Mouse (Mus musculus) hindbrain, embryonic 16.5 days (tissue): ENCODE data around the gene Slc22a12. TPM values are rescaled to one million over a fixed set of nuclear protein-coding genes. Genes with fewer than 3 reads are reported as not detected.
A peak's percentile ranks its signal among the peaks of the same experiment; 100 is the strongest.

ENCODE experiments used
- ATAC-seq: fragments of 200-750 bp; cut with Nextera tagmentation; 2 replicates; pipeline ENCODE4 v1.8.0; 2017; ENCODE audit warnings: moderate TSS enrichment, moderate library complexity
- H3K27ac ChIP-seq: fragments of 300-500 bp; sonication (generic); 2 replicates; pipeline ENCODE4 v1.5.1; 2014; ENCODE audit warnings: low read depth, mild to moderate bottlenecking, control low read depth, low read length, moderate library complexity
- H3K27me3 ChIP-seq: fragments of 300-500 bp; sonication (generic); replicated peaks from 2 replicates; pipeline ENCODE4 v1.6.1; 2014; ENCODE audit warnings: low read length; ENCODE audit not compliant: control insufficient read depth, insufficient read depth
- H3K36me3 ChIP-seq: fragments of 300-500 bp; sonication (generic); 2 replicates; pipeline ENCODE4 v1.6.1; 2014; ENCODE audit warnings: mild to moderate bottlenecking, low read length, moderate library complexity, mixed read lengths; ENCODE audit not compliant: control insufficient read depth, insufficient read depth
- H3K4me1 ChIP-seq: fragments of 300-500 bp; sonication (generic); 2 replicates; pipeline ENCODE4 v1.6.1; 2014; ENCODE audit warnings: low read depth, low read length; ENCODE audit not compliant: control insufficient read depth, insufficient read depth
- H3K4me2 ChIP-seq: fragments of 300-500 bp; sonication (generic); 2 replicates; pipeline ENCODE4 v1.6.1; 2014; ENCODE audit warnings: mild to moderate bottlenecking, low read length, control low read depth, moderate library complexity
- H3K4me3 ChIP-seq: fragments of 300-500 bp; sonication (generic); 2 replicates; pipeline ENCODE4 v1.5.1; 2014; ENCODE audit warnings: mild to moderate bottlenecking, low read length, control low read depth, moderate library complexity
- H3K9ac ChIP-seq: fragments of 300-500 bp; sonication (generic); 2 replicates; pipeline ENCODE4 v1.6.1; 2014; ENCODE audit warnings: low read depth, mild to moderate bottlenecking, control low read depth, low read length, moderate library complexity
- H3K9me3 ChIP-seq: fragments of 300-500 bp; sonication (generic); 2 replicates; pipeline ENCODE4 v1.6.1; 2014; ENCODE audit warnings: mild to moderate bottlenecking, low read length, moderate library complexity; ENCODE audit not compliant: control insufficient read depth
- WGBS: fragments of 180-500 bp; shearing (Covaris S2); extraction: QIAGEN DNeasy Blood & Tissue Kit; methylation state at CpG from one replicate; pipeline ENCODE4 v1.1.7; 2014; 5-methylcytosine and 5-hydroxymethylcytosine counted together
- polyA plus RNA-seq: library from polyadenylated mRNA; unstranded; fragments of >200 nt; fragmentation: Nextera tagmentation; extraction: Ambion mirVana; gene quantifications from 2 replicates; pipeline ENCODE4 v1.2.1, GENCODE M21; 2015

Slc22a12 gene
- 0.14 TPM in 1 of 2 replicates, not detected in the other for polyA plus RNA-seq

GRCm38 (mm10) chr19:6542367-6543034, at the start of gene Slc22a12:
TSS of gene Slc22a12 (minus strand) at chr19:6543032.
- Histone ChIP-seq H3K36me3 (no peaks in the 10 kb centered on the region), H3K4me3 (no peak within 1 kb of the TSS), H3K27ac (peak within 1 kb of the TSS; percentile 15; the same call in 1 of the 2 replicates), H3K9me3 (no peaks in the 10 kb centered on the region), H3K4me1 (no peaks in the 10 kb centered on the region), H3K9ac (no peak within 1 kb of the TSS), H3K27me3 (no peaks in the 10 kb centered on the region), H3K4me2 (no peak within 1 kb of the TSS)
- WGBS: 85% methylated on average over 16 of the region's 16 CpGs
- peak; percentile 67 for ATAC-seq

GRCm38 (mm10) chr19:6572001-6572400, 29.2 kb upstream of the Slc22a12 start:
- Histone ChIP-seq H3K27ac (no peak overlapping the region), H3K4me1 (peaks cover 3% of the 10 kb centered on the region), H3K9me3 (no peaks in the 10 kb centered on the region), H3K9ac (no peak overlapping the region), H3K4me3 (no peak overlapping the region), H3K36me3 (no peaks in the 10 kb centered on the region), H3K27me3 (no peaks in the 10 kb centered on the region), H3K4me2 (no peak overlapping the region)
- WGBS: 34% methylated on average over 4 of the region's 4 CpGs
- no peak for ATAC-seq

- Histone ChIP-seq H3K4me1 (no peaks in the 10 kb centered on the region), H3K9me3 (no peaks in the 10 kb centered on the region), H3K4me3 (no peak overlapping the region), H3K36me3 (no peaks in the 10 kb centered on the region), H3K27me3 (no peaks in the 10 kb centered on the region), H3K4me2 (no peak overlapping the region), H3K27ac (no peak overlapping the region), H3K9ac (no peak overlapping the region)
- ATAC-seq: no peak
- WGBS: 84% methylated on average over 5 of the region's 5 CpGs
Observed at GRCm38 (mm10) chr19:6571476-6571875, 28.6 kb upstream of the Slc22a12 start.

GRCm38 (mm10) chr19:6569561-6569960, 26.7 kb upstream of the Slc22a12 start:
- no peak for ATAC-seq
- no peak overlapping the region for H3K4me3 ChIP-seq
- no peaks in the 10 kb centered on the region for H3K27me3 ChIP-seq
- no peak overlapping the region for H3K4me2 ChIP-seq
- H3K9me3 ChIP-seq: no peaks in the 10 kb centered on the region
- WGBS: 22% methylated on average over 5 of the region's 5 CpGs
- H3K36me3 ChIP-seq: no peaks in the 10 kb centered on the region
- H3K27ac ChIP-seq: no peak overlapping the region
- H3K4me1 ChIP-seq: no peaks in the 10 kb centered on the region
- H3K9ac ChIP-seq: no peak overlapping the region

GRCm38 (mm10) chr19:6569021-6569420, 26.2 kb upstream of the Slc22a12 start:
- no peak overlapping the region for H3K4me3 ChIP-seq
- H3K4me2 ChIP-seq: no peak overlapping the region
- no peak overlapping the region for H3K9ac ChIP-seq
- no peaks in the 10 kb centered on the region for H3K27me3 ChIP-seq
- 71% methylated on average over 5 of the region's 5 CpGs for WGBS
- no peak for ATAC-seq
- H3K4me1 ChIP-seq: no peaks in the 10 kb centered on the region
- no peaks in the 10 kb centered on the region for H3K36me3 ChIP-seq
- H3K27ac ChIP-seq: no peak overlapping the region
- no peaks in the 10 kb centered on the region for H3K9me3 ChIP-seq

- ATAC-seq: peak; percentile 50; the same call in 1 of the 2 replicates
- no peaks in the 10 kb centered on the region for H3K4me1 ChIP-seq
- no peaks in the 10 kb centered on the region for H3K36me3 ChIP-seq
- no peak overlapping the region for H3K9ac ChIP-seq
- H3K9me3 ChIP-seq: no peaks in the 10 kb centered on the region
- no peak overlapping the region for H3K27ac ChIP-seq
- 59% methylated on average over 2 of the region's 2 CpGs for WGBS
- H3K4me3 ChIP-seq: no peak overlapping the region
- H3K4me2 ChIP-seq: no peak overlapping the region
- no peaks in the 10 kb centered on the region for H3K27me3 ChIP-seq
Observed at GRCm38 (mm10) chr19:6566450-6566849, 23.6 kb upstream of the Slc22a12 start.

GRCm38 (mm10) chr19:6565136-6565535, 22.3 kb upstream of the Slc22a12 start:
- no peaks in the 10 kb centered on the region for H3K27me3 ChIP-seq
- H3K27ac ChIP-seq: no peak overlapping the region
- 88% methylated on average over 6 of the region's 6 CpGs for WGBS
- no peak overlapping the region for H3K4me3 ChIP-seq
- H3K4me1 ChIP-seq: no peaks in the 10 kb centered on the region
- H3K4me2 ChIP-seq: no peak overlapping the region
- H3K9ac ChIP-seq: no peak overlapping the region
- no peaks in the 10 kb centered on the region for H3K36me3 ChIP-seq
- no peaks in the 10 kb centered on the region for H3K9me3 ChIP-seq
- no peak for ATAC-seq

- no peak overlapping the region for H3K4me2 ChIP-seq
- no peak for ATAC-seq
- H3K4me1 ChIP-seq: no peaks in the 10 kb centered on the region
- no peak overlapping the region for H3K4me3 ChIP-seq
- 69% methylated on average over 7 of the region's 7 CpGs for WGBS
- H3K9ac ChIP-seq: no peak overlapping the region
- no peaks in the 10 kb centered on the region for H3K9me3 ChIP-seq
- no peak overlapping the region for H3K27ac ChIP-seq
- no peaks in the 10 kb centered on the region for H3K27me3 ChIP-seq
- no peaks in the 10 kb centered on the region for H3K36me3 ChIP-seq
Observed at GRCm38 (mm10) chr19:6560246-6560815, 17.5 kb upstream of the Slc22a12 start.

GRCm38 (mm10) chr19:6559576-6559975, 16.7 kb upstream of the Slc22a12 start:
- Histone ChIP-seq H3K27ac (no peak overlapping the region), H3K4me3 (no peak overlapping the region), H3K27me3 (no peaks in the 10 kb centered on the region), H3K9me3 (no peaks in the 10 kb centered on the region), H3K4me1 (no peaks in the 10 kb centered on the region), H3K4me2 (no peak overlapping the region), H3K9ac (no peak overlapping the region), H3K36me3 (no peaks in the 10 kb centered on the region)
- ATAC-seq: no peak
- 57% methylated on average over 4 of the region's 4 CpGs for WGBS
